ENCODE assay signal across 28 mouse cellular contexts in genomic region chr1:86878743-86879142, GRCm38 (mm10).
"Had no signal": no experiment of that assay in that cellular context is flagged by ENCODE, and none has a peak within 500 bp of the region (broad histone marks: within the 10 kb centered on the region; RNA-seq: fewer than 3 reads in every experiment).

No protein-coding gene starts in this region.

- H3K9ac ChIP-seq: embryonic facial prominence, embryonic 12.5 days; embryonic facial prominence, embryonic 13.5 days; embryonic facial prominence, embryonic 15.5 days; forebrain, embryonic 12.5 days; forebrain, embryonic 13.5 days; forebrain, embryonic 15.5 days; forebrain, postnatal 0 days had no signal

- H3K4me1 ChIP-seq: embryonic facial prominence, embryonic 10.5 days; embryonic facial prominence, embryonic 12.5 days; embryonic facial prominence, embryonic 13.5 days; embryonic facial prominence, embryonic 15.5 days; forebrain, embryonic 10.5 days; forebrain, embryonic 12.5 days; forebrain, embryonic 13.5 days; forebrain, embryonic 15.5 days had no signal

- H3K4me2 ChIP-seq: embryonic facial prominence, embryonic 12.5 days; embryonic facial prominence, embryonic 13.5 days; embryonic facial prominence, embryonic 15.5 days; forebrain, embryonic 12.5 days; forebrain, embryonic 13.5 days; forebrain, embryonic 15.5 days had no signal

- ATAC-seq: forebrain, embryonic 13.5 days; forebrain, embryonic 14.5 days; forebrain, embryonic 15.5 days; forebrain, embryonic 16.5 days; forebrain, postnatal 0 days had no signal

- H3K27ac ChIP-seq: embryonic facial prominence, embryonic 10.5 days; embryonic facial prominence, embryonic 12.5 days; embryonic facial prominence, embryonic 13.5 days; embryonic facial prominence, embryonic 15.5 days; forebrain, embryonic 10.5 days; forebrain, embryonic 12.5 days; forebrain, embryonic 13.5 days; forebrain, embryonic 15.5 days; gastrocnemius, adult 2 months had no signal

- H3K4me3 ChIP-seq: embryonic facial prominence, embryonic 10.5 days; embryonic facial prominence, embryonic 12.5 days; embryonic facial prominence, embryonic 13.5 days; embryonic facial prominence, embryonic 15.5 days; erythroblast, embryonic 14.5 days; forebrain, embryonic 10.5 days; forebrain, embryonic 12.5 days; forebrain, embryonic 13.5 days; forebrain, embryonic 15.5 days; gastrocnemius, adult 2 months had no signal

- DNase-seq: cerebellum, adult 2 months; cerebellum, adult 8-10 months; cerebellum, adult 9-10 months; cerebellum, adult 9-11 months; cerebellum, postnatal 10 days; cerebellum, postnatal 14 days; cerebellum, postnatal 25 days; cerebellum, postnatal 36 days; embryo, embryonic 11 days; forebrain, postnatal 0 days; gastrocnemius, adult 2 months; gastrocnemius, postnatal 10 days; gastrocnemius, postnatal 14 days; gastrocnemius, postnatal 25 days; gastrocnemius, postnatal 36 days; heart, adult 11 months; heart, adult 18-20 months had no signal

- H3K9me3 ChIP-seq: embryonic facial prominence, embryonic 10.5 days; embryonic facial prominence, embryonic 12.5 days; embryonic facial prominence, embryonic 13.5 days; embryonic facial prominence, embryonic 15.5 days; forebrain, embryonic 10.5 days; forebrain, embryonic 12.5 days; forebrain, embryonic 13.5 days; forebrain, embryonic 15.5 days had no signal

- H3K36me3 ChIP-seq: embryonic facial prominence, embryonic 15.5 days; forebrain, embryonic 10.5 days had no signal

- H3K27me3 ChIP-seq: embryonic facial prominence, embryonic 12.5 days; embryonic facial prominence, embryonic 13.5 days; embryonic facial prominence, embryonic 15.5 days; forebrain, embryonic 12.5 days; forebrain, embryonic 13.5 days; forebrain, embryonic 15.5 days had no signal
